Mouse (Mus musculus) right cerebral cortex, postnatal 4 days (tissue): ENCODE measurements at regions not wholly inside any gene's neighbourhood (a gene's known extent, or its start where the extent isn't known, plus 50 kb on each side); places are given as distances from the start of the nearest gene placed in this dataset.
A peak's percentile ranks its signal among the peaks of the same experiment; 100 is the strongest.

Source experiments
- DNase-seq: peaks from one replicate; pipeline ENCODE4 v3.0.0-alpha.2; 2022

DNA sequence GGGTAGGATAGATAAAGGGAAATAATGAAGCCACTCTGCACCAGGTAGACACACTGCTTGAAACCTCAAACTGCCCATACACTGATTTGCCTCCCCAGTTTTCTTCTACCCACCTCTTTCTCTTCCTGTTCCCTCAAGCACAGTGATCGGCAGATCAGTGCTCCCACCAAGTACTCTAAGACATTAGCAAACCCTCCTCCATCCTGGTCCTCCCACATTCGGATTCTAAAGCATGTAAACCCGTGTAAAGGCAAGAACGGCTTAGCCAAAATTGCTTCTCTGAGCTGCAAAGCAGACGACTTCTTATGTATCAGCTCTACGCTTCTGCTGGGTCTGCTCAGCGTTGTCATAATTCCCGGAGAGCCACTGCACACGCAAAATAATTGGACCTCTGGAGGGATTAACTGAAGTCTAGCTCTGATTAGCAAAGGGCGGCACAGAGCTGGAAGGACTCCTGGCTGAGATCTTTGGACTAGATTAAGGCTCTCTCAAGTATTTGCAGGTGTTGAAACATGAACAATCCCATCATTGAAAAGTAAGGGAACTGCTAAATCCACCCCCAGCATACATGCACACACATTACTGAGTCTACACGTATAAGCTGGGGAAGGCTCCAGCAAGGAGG lies 67.2 kb downstream of the Mtx3 start:
- DNase-seq, result no peak

DNA sequence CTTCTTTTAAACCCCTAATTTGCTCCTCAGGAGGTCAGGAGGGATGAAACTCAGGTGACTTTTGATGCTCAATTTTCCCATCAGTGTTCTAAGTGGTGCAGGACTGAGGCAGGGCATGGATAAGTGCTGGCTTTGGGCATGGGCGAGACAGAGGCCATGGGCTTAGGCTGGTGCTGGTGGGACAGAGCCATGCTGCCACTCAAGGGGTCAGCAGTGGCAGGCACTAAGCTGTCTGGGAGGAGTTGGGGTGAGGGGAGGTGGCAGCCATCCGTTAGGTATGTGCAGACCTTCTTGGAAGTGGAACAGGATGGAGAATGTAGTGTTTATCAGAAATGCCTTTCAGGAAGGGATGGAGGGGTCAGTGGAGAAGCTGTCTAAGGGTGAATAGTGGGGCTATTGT lies 68.1 kb downstream of the Mtx3 start:
- DNase-seq, result no peak

DNA sequence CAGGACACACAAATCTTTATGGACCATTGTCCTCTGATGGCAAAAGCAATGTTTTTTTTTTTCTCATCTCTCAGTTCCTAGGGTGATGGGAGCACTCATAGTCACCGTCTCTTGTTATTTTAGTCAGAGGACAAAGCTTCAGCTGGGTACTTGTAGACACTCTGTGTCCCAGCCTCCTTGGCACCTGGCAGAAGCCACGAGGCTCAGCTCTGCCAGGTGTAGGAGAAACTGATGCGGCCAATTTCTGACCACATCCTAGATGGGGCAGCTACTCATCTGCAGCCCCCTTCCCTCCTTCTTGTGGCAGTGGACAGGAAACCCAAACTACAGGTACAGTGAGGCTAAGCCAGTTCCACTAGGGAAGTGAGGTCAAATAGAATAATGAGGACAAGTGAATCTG lies 70.1 kb downstream of the Mtx3 start:
- no peak for DNase-seq

DNA sequence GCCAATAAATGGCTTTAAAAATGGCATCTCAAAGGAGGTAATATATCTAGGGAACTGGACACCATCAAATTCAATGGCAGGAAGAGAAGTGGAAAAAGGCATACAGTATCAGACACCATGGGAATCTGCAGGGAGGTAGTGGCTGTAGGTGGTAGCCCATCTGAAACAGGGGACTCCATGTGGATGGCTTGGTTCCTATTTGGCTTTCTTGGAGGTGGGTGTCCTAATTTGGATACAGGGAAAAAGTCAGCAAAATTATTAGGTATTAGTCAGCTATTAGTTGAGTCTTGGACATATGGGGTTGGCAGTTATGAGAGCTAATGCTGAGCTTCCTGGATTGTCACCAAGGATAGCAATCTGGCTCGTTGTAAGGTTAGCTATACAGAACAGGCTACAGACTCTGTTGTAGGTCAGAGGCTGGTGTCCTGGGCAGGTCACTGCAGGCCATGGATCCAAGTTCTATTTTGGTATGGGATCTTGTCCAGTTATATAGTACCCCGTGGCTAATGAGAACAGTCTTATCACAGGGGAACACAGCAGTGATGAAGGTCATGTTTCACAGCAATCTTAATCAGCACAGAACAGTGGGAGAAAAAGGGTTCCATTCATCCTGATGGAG lies 70.8 kb downstream of the Mtx3 start:
- no peak for DNase-seq

DNA sequence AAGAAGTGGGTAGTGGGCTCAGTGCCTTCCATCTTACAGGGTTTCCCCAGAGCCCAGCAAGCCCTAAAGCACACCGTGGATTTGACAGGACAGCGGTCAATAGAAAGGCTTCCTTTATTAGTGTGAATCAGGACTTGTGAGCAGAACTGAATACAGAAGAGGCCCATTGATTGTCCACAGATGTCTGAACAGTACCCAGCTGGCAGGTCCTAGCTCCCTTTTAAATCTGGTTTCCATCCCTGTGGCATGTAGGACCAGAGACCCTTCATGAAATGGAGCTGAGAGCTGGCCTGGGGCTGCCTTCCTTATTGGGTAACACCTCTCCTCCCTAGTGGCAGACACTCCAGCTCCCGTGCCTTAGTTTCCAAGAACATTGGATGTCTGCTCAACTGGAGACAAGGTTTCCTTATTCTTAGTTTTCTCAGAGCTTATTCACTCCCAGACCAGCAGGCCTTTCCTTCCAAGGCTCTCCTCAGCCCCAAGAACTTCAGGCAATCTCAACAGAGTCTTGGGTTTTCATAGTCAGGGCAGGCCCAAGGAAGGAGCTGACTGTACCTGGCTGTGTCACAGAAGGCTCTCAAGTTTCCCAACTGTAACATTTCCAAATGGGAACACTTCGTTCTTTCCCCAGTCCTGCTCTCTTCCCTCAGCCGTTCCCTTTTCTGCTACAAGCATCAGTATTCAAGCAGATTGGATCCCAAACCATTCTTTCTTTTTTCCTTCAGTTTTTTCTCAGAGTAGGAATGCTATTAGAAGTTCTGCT lies 71.6 kb downstream of the Mtx3 start:
- DNase-seq, result no peak

DNA sequence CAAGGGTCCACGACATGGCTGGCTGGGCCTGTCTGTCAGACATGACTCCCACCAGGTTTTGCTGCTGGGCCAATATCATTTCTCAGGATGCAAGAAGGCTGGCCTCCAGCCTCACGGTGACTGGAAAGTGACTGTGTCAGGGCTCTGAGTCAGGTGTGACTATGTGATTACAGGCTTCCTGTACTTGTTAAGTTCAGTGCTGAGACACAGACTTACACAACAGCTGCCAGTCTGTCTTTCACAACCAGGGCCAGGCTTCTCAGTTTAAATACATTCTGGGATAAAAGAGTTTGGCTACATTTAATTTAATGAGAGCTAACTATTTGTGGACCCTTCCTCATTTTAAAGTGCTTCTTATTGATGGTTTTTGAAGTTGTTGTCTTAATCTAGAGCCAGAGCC lies 75.3 kb downstream of the Mtx3 start:
- DNase-seq, result no peak

DNA sequence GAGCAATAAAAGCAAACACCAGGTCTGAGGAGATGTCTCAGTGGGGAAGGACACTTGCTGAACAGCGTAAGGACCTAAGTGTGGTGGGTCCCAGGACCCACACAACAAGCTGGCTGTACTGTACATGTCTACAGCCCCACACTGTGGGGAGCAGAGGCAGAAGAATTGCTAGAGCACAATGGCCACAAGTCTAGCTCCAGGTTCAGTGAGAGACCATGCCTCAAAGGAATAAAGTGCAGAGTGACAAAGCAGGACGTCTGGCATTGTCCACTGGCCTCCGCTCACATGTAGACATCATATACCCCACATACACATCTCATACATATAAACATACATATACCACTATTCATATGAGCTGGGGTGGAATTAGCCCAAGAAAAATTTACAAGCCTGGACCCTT lies 77.4 kb downstream of the Mtx3 start:
- no peak for DNase-seq

DNA sequence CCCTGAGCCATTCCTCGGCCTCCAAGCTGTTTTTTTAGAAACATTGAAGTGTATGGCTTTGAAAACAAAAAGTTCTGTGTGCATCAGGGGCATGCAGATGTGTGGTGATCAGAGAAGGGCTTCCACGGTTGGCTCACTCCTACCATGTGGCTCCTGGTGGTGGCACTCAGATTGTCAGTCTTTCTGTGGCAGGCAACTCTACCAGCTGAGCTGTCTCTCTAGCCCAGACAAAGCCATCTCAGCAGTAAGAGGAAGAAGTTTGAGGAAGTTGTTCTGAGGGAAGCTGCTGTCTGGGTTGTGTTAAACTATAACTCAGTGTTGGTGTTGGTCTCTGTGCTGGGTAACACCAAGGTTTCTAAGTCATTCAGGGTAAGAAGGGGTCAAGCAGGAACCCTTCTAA lies 78.9 kb downstream of the Mtx3 start:
- DNase-seq, result no peak

DNA sequence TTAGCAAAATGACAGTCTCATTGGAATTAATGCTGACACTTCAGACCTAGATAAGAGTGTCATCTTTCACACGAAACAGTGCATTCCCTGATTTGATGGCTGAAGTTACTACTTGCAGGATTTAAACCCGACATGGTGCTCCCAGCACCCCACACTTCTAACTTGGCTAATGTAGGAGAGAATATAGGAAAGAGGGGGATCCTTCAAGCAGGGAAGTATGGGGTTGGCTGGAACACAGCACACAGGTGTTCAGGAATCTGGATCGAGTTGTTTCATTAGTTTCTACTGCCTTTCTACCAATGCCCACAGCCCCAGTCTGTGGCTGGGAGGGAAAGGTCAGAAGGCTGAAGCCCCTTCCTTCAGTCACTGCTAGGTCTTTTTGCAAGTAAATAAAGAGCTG lies 79.5 kb downstream of the Mtx3 start:
- DNase-seq, result no peak

DNA sequence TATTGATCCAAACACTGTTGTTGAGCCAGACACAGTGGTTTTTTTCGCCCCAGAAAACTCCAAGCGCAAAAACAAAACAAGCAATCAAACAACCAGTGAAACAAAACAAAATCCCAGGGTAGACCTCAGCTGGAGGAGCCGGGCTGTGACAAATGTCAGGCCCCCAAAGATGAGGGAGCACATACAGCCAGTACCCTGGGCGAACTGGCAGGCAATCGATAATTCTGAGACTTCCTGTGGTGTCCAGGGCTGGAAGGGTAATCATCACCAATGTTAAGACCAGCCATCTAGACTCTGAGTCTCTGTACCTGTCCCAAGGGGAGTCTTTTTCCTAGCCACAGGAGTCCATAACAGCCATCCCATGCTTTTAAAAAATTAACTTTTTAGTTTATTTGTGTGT lies 80.6 kb downstream of the Mtx3 start:
- no peak for DNase-seq

DNA sequence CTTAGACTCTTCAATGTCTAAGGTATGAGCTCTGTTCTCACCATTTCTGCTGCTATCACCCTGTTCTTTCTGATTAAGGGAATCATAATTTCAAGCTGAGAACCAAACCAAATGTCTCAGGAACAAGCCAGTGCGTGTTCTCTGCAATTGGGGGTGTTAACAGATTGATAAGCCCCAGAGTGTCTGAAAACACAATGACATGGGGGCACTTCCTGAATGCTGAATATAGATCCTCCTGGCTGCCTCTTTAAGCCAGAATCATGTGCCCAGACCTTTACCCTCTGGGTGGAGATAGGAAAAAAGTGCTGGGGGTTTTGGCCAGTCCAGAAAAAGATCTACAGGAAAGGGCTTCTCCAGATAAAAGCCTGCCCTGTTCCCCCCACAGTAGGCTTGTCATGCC lies 84.0 kb downstream of the Mtx3 start:
- no peak for DNase-seq

DNA sequence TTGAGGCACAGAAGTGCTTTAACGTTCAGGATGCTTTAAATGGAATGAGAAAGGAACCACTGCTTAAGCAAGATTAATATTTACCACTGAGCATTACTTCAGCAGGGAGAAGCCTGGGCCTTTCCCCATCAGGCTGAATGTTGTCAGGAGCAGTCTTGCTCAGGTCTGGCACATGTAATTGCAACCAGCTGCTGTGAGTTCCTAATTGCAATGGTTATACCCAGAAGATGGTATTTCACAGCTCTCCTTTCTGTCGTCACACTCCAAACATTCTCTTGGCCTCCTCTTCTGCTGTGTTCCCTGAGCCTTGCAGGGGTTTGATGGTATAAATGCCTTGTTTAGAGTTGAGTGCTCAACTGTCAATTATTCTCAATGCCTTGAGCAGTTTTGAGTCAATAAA lies 87.1 kb downstream of the Mtx3 start:
- DNase-seq, result no peak

DNA sequence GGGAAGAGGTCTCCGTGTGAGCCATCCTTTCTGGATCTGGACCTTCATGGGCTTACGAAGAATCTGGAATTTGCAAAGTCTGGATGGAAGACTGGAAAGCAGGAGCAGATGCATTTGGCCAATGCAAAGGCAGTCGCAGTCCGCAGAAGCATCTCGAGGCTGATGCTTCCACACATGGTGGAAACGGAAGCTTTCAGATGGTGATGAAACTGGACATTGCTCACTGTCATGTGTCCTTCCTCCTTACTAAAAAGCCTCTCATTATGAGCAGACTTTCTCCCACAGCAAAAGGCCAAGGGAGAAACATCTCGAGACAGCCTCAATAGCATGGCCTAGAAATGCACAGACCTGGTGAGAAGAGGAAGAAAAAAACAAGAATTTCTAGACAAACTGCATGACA lies 94.5 kb downstream of the Mtx3 start:
- DNase-seq, result no peak

DNA sequence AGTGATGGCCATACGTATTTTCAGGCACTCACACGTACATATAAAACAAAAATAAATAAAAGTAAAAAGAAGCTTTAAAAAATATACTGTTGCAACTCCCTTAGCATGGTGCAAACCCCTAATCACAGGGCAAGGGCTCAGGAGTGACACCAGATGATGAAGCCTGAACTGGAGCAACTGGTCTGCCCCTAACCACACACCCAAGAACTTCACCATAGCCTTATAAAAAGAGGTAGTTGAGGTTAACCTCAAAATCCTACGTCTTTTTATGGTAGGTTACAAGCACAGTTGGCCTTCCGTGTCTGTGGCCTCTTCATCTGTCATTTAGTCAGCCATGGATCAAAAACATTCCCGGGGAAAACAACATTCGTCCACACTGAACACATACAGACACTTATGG lies 96.0 kb downstream of the Mtx3 start:
- DNase-seq, result no peak

DNA sequence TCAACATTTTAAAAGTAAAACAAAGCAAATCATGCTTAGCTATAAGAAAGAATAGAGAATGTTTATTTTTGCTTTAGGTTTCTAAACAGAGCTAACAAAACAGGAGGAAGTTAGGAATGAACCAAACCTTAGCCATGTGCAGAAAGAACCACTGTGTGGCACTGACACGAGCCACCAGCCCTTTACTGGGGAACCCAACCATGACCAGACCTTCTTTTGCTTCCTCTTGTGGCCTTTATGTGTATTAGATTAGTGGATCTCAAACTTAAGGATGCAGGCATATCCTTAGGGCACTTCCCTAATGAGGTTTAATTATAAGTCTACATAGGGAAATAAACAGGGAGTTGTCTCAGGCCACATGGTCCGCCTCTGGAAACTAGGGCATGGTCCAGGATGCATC lies 104.0 kb downstream of the Mtx3 start:
- DNase-seq, result no peak

DNA sequence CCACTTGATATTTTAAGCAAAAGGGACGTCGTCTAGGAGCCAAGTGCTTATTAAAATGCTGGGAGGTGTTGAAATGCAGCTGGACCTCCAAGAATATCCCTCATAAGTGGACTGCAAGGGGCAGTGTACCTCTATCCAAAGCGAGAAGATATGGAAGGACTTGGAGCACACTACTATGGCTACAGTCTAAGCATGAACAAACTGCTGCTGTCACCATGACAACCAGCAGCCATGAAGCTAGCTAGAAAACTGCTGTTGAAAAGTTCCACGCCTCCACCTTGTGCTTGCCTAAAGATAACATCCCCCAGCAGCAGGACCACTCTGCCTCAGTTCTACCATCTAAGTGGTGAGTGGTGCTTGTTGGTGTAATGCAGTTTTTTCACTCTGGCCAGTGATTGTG lies 115.5 kb downstream of the Mtx3 start:
- peak; percentile 13 for DNase-seq

DNA sequence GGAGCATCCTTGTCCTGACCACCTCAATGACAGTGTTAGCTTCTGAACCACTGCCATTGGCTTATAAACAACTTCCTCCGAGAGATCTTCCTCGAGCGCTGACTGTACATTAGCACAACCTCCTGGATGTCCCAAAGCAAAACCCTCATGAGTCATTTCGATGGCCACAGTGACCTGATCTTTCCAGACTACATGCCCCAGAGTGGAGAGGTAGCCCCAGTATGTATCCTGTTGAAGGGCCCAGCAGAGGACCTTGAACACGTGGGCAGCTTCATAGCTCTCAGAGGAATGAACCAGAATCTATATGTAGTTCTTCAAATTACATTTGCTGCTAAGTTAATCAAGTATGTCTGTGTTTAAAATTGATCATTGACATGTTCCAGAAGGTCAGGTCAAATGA lies 118.1 kb downstream of the Mtx3 start:
- DNase-seq, result no peak

DNA sequence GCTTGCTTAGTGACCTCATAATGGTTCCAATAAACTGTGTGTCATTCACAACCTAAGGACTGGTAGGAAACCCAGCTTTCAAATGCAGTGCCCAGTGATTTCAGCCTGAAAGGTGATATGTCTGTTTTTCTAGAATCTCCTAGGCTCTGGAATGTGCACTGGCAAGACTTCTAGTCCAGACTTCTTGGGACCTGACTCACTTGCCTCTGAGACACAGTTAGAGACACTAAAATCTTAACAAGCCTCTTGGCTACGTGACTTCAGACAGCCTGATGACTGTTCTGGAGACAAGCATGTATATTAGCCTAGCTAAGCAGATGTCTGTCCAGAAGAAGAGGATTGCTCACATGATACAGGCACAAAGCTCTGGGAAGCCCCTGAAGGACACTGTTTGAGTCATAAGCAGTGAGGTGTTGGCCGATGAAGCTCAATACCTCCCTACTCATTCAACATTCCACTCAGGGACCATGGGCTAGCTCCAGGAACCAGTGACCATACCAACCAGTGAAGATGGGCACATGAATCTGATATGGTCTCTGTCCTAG lies 118.9 kb downstream of the Mtx3 start:
- no peak for DNase-seq

DNA sequence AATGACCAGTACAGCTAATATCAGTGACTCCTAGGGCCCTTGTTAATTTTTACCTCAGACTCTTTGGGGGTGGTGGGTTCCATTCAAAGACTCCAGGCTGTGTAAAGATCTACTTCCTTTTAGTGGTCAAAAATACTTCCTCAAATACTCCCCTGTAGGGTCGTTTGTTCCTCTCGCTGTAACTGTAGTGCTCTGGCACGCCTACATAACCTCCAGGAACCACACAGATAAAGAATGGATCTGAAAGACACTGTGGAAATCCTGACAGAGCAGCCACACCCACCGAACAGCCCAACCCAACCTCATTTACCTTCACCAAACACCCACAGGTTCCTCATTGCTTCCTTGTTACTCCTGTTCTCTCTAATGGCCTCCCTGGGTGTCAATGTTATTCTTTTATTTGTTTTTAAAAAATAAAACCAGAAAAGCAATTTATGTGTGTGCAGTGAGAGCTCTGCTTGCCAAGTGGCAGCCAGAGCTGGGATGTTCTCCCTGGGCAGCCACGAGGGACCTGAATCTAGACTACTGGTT lies 119.7 kb downstream of the Mtx3 start:
- no peak for DNase-seq

DNA sequence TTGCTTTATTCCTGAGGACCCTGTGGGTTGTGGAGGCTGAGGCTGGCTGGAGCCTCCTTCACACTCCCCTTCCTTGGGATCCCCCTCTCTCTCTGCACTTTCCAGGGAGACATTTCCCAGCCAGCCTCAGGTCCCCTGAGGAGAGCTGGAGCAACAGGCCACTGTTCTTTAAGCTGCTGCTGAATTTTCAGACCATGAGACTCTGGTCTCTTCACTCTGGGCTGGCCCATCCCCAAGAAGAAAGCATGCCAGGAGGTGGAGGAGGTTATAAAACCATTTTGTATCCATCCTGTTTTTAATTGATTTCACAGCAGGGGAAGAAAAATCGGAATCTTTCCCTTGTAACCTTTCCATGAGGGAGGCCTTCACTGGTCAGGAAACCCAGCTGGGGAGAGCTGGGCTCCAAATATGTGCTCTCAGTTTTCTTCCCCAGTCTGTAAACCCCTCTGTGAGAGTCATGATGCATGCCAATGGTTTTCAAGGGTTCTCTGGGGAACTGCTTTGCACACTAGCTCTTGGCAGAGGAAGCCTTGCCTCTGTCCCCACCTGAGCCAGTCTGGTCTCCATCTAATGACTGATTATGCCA lies 122.6 kb downstream of the Mtx3 start:
- no peak for DNase-seq

DNA sequence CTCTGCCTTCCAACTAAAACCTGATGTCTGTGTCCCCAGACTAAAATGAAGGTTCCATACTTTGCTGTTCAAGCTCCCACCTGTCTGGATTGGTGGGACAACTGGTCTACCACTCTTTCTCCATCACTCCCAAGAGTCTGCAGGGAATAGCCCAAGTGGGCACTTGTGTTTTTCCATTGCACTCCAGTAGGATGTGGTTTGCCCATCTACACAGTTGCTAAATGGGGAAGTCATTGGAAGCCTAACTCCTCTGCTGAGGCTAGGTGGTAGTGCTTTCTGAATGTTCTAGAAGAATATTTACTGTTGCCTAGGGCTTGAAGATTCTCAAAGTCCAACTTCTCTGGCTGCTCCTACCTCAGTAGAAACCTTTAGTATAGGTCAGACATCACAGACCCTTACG lies 125.0 kb downstream of the Mtx3 start:
- DNase-seq, result no peak

DNA sequence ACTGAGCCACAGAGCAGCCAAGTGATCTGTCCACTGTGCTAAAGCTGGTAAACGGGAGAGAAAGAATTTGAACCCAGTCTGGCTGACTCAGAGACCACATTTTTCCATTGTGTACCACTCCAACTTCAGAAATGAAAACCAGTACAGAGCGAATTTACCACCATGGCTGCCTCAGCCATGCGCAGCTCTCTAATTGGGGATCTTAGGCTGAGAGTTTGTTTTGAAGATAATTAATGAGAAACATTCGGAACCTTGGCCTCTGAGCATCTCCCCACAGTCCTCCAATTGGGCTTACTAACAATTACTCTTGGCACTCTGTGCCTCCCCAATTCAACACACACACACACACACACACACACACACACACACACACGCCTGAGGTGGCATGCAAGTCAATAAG lies 128.3 kb downstream of the Mtx3 start:
- no peak for DNase-seq

DNA sequence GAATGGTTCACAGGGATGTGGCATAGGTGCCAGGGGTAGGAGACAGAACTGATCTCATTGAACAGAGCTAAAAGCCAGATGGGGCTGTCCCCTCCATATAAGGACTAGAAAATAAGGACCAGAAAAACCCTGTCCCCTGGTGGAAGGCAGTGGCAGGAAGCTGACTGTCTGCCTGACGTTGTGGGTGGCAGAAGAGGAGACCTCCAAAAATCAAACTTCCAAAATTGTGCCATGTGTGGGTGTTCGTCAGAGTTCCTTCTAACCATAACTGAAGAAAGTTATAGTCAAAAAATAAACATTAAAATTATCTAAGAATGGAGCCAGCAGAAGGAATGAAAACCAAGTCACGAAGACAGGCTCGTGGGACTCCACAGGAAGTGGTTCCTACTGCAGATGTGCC lies 129.2 kb downstream of the Mtx3 start:
- DNase-seq, result no peak
